Mouse (Mus musculus) embryonic fibroblast, embryonic 13.5 days (primary cell): ENCODE results near the gene Pinlyp.

Experiments used
- CTCF ChIP-seq: IDR thresholded peaks from 2 replicates; pipeline ENCODE4 v1.5.1; 2011; ENCODE audit warnings: mild to moderate bottlenecking, control low read depth, low read length, moderate library complexity, borderline replicate concordance; ENCODE audit not compliant: insufficient read depth
- POLR2A ChIP-seq: IDR thresholded peaks from 2 replicates; pipeline ENCODE4 v1.6.1; 2011; ENCODE audit warnings: low read depth, mild to moderate bottlenecking, control low read depth, low read length, moderate library complexity

DNA sequence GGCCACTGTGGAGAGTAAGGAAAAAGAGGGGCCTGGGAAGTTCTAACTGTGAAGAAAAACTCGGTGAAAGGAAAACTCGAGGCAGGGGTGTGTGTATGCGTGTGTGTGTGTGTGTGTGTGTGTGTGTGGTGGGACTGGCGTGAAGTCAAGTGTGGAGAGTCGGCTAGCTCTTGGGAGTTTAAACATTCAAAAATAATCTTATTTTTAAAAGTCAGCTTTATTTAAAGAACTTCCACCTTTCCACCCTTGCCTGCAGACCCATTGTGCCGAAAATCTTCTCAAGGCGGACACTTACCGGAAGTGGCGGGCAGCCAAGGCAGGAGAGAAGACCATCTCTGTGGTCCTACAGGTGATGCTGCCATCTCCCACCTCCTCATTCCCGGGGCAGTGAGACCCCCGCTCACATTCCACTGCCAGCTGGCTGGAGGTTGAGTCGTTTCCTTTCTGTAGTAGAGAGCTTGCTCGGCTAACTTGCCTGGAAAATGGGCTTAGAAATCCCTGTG, 1.7 kb upstream of the Pinlyp start:
- TF ChIP-seq CTCF: no peak
- no peak for TF ChIP-seq POLR2A
